Mouse (Mus musculus) liver, adult (tissue): ENCODE measurements around the gene Alk.

Experiments
- GATA4 ChIP-seq: IDR thresholded peaks from 2 replicates; pipeline ENCODE4 v1.6.1; 2014; ENCODE audit warnings: mild to moderate bottlenecking, low read length; ENCODE audit not compliant: insufficient replicate concordance

Gene Alk

GRCm38 (mm10) chr17:72251554-72251953 is 352.9 kb downstream of the Alk start:
- no peak for TF ChIP-seq GATA4

GRCm38 (mm10) chr17:72250482-72251405 is 353.7 kb downstream of the Alk start:
- TF ChIP-seq GATA4, result no peak

- TF ChIP-seq GATA4, result no peak
These were observed 362.4 kb downstream of the Alk start for GRCm38 (mm10) chr17:72242036-72242435.

GRCm38 (mm10) chr17:72237315-72237714 is 367.1 kb downstream of the Alk start:
- TF ChIP-seq GATA4, result no peak

- no peak for TF ChIP-seq GATA4
These were observed 373.5 kb downstream of the Alk start for GRCm38 (mm10) chr17:72230891-72231290.

- no peak for TF ChIP-seq GATA4
These were observed 385.6 kb downstream of the Alk start for GRCm38 (mm10) chr17:72218816-72219215.

GRCm38 (mm10) chr17:72197576-72197975 is 406.9 kb downstream of the Alk start:
- no peak for TF ChIP-seq GATA4

GRCm38 (mm10) chr17:72194976-72195650 is 409.3 kb downstream of the Alk start:
- no peak for TF ChIP-seq GATA4

- no peak for TF ChIP-seq GATA4
These were observed 413.9 kb downstream of the Alk start for GRCm38 (mm10) chr17:72190536-72190935.

GRCm38 (mm10) chr17:72187026-72187425 is 417.4 kb downstream of the Alk start:
- TF ChIP-seq GATA4, result no peak

GRCm38 (mm10) chr17:72182414-72182813 is 422.0 kb downstream of the Alk start:
- no peak for TF ChIP-seq GATA4

- no peak for TF ChIP-seq GATA4
These were observed 424.2 kb downstream of the Alk start for GRCm38 (mm10) chr17:72180200-72180599.

GRCm38 (mm10) chr17:72179722-72180140 is 424.7 kb downstream of the Alk start:
- TF ChIP-seq GATA4, result no peak

- TF ChIP-seq GATA4, result no peak
These were observed 430.6 kb downstream of the Alk start for GRCm38 (mm10) chr17:72173778-72174177.

GRCm38 (mm10) chr17:72168152-72168551 is 436.3 kb downstream of the Alk start:
- TF ChIP-seq GATA4, result no peak

GRCm38 (mm10) chr17:72158857-72159385 is 445.5 kb downstream of the Alk start:
- no peak for TF ChIP-seq GATA4
